Comparison of ENCODE assay signal across 25 mouse cellular contexts in genomic region chr17:29500243-29500740, GRCm38 (mm10). TPM values are rescaled to one million over a fixed set of nuclear protein-coding genes. Genes with fewer than 3 reads are reported as not detected.
DNase-seq lines count a peak whose midpoint lies in the region; ATAC-seq and TF ChIP-seq lines count a peak whose summit lies in the region.
"Had no signal": no experiment of that assay in that cellular context is flagged by ENCODE, and none has a peak within 500 bp of the region (broad histone marks: within the 10 kb centered on the region; RNA-seq: fewer than 3 reads in every experiment).

No protein-coding gene starts in this region.

- TF ChIP-seq CTCF in CH12.LX (conservative IDR thresholded peaks at IDR 0.05 in 1 of 2, IDR thresholded peaks at IDR 0.05 in 1 of 2; ENCODE audit: low read depth in 2 of 2, low read length in 2 of 2): no peak

- TF ChIP-seq RAD21 in CH12.LX (IDR thresholded peaks at IDR 0.05; ENCODE audit: low read depth, low read length): no peak

- peaks cover 11% of the 10 kb centered on the region; the same call in 1 of the 2 replicates for H3K4me1 ChIP-seq in heart, embryonic 11.5 days (ENCODE audit: control insufficient read depth, insufficient read depth, low read length)
- H3K4me1 ChIP-seq in CH12.LX (ENCODE audit: control insufficient read depth in 1 of 2, insufficient read depth in 2 of 2): peaks cover 19 to 39% of the 10 kb centered on the region in 2 experiments
- peaks cover 92% of the 10 kb centered on the region for H3K4me1 ChIP-seq in liver, embryonic 13.5 days (replicated peaks)
- H3K4me1 ChIP-seq: neural tube, embryonic 12.5 days had no signal

- dilution Hi-C loops in CH12.LX (cut with MboI; ENCODE audit: extremely low pct_ligation_motif_present, extremely low pct_unique_long_range_greater_than_20kb, low sequenced_read_pairs): no loop called here

- intact Hi-C loops in heart, postnatal 14 days (cut with DNase I): no loop called here

- 0 out of 2 replicates have a peak, but pooled peaks cover 3% of the 10 kb centered on the region for H3K79me2 ChIP-seq in CH12.LX (replicated peaks; ENCODE audit: control insufficient read depth, extremely low read depth, insufficient read depth, poor library complexity, severe bottlenecking)

- TF ChIP-seq POLR2A in CH12.LX (IDR thresholded peaks at IDR 0.05; ENCODE audit: low read depth, low read length): no peak

- no peak overlapping the region for H3K4me3 ChIP-seq in heart, embryonic 11.5 days (ENCODE audit: low read depth, low read length)
- no peak overlapping the region for H3K4me3 ChIP-seq in CH12.LX (replicated peaks in 1 of 3; ENCODE audit: low read depth in 2 of 3, low read length in 2 of 3, poor library complexity in 1 of 3)
- H3K4me3 ChIP-seq in liver, embryonic 13.5 days (replicated peaks): peak overlapping the region; percentile 31
- H3K4me3 ChIP-seq: hindbrain, embryonic 15.5 days; limb, embryonic 15.5 days; neural tube, embryonic 12.5 days had no signal

- no peaks in the 10 kb centered on the region for H3K27me3 ChIP-seq in heart, embryonic 11.5 days (ENCODE audit: control insufficient read depth, insufficient read depth, low read length)
- no peaks in the 10 kb centered on the region for H3K27me3 ChIP-seq in CH12.LX (replicated peaks)
- H3K27me3 ChIP-seq in liver, embryonic 13.5 days: no peaks in the 10 kb centered on the region
- H3K27me3 ChIP-seq: hindbrain, embryonic 15.5 days; limb, embryonic 15.5 days; neural tube, embryonic 12.5 days; Patski had no signal

- H3K27ac ChIP-seq in heart, embryonic 11.5 days (ENCODE audit: low read depth, low read length): peak overlapping the region; percentile 86
- peak overlapping the region; percentile 43 for H3K27ac ChIP-seq in CH12.LX (ENCODE audit: insufficient read depth, low read depth)
- peak overlapping the region; percentile 99 for H3K27ac ChIP-seq in liver, embryonic 13.5 days
- H3K27ac ChIP-seq: hindbrain, embryonic 15.5 days; limb, embryonic 15.5 days; macrophage; neural tube, embryonic 12.5 days had no signal

- WGBS in heart, embryonic 11.5 days (ENCODE audit: insufficient replicate concordance): 65% methylated on average over 7 of the region's 7 CpGs
- WGBS in liver, embryonic 13.5 days (ENCODE audit: insufficient replicate concordance): 15% methylated on average over 7 of the region's 7 CpGs

- in situ Hi-C loops in CH12.LX (cut with MboI; ENCODE audit: low pct_ligation_motif_present, low pct_unique_long_range_greater_than_20kb, low sequenced_read_pairs): no loop called here

- no peaks in the 10 kb centered on the region for H3K9me3 ChIP-seq in heart, embryonic 11.5 days (replicated peaks; ENCODE audit: control insufficient read depth, low read length)
- H3K9me3 ChIP-seq in CH12.LX (replicated peaks; ENCODE audit: low read length): peaks cover 5% of the 10 kb centered on the region
- H3K9me3 ChIP-seq in liver, embryonic 13.5 days (replicated peaks): no peaks in the 10 kb centered on the region
- H3K9me3 ChIP-seq: hindbrain, embryonic 15.5 days; limb, embryonic 15.5 days; neural tube, embryonic 12.5 days had no signal

- H3K9ac ChIP-seq in heart, embryonic 11.5 days (ENCODE audit: low read depth, low read length): peak overlapping the region; percentile 43; the same call in 1 of the 2 replicates
- H3K9ac ChIP-seq in CH12.LX (ENCODE audit: insufficient read depth, low read depth): no peak overlapping the region
- peak overlapping the region; percentile 80 for H3K9ac ChIP-seq in liver, embryonic 13.5 days
- H3K9ac ChIP-seq: forebrain, postnatal 0 days; hindbrain, embryonic 15.5 days; limb, embryonic 15.5 days; neural tube, embryonic 12.5 days had no signal

- H3K4me2 ChIP-seq in heart, embryonic 11.5 days: peak overlapping the region; percentile 32; the same call in 1 of the 2 replicates
- no peak overlapping the region for H3K4me2 ChIP-seq in CH12.LX (ENCODE audit: insufficient read depth, low read depth, poor library complexity, severe bottlenecking)
- H3K4me2 ChIP-seq in liver, embryonic 13.5 days: peak overlapping the region; percentile 65
- H3K4me2 ChIP-seq: hindbrain, embryonic 15.5 days; limb, embryonic 15.5 days; neural tube, embryonic 12.5 days had no signal

- DNase-seq in heart, postnatal 14 days: no peak
- DNase-seq in CH12.LX (ENCODE audit: extremely low read depth): no peak
- peak; percentile 57 for DNase-seq in MEL-GATA-1-ER (ENCODE audit: extremely low read depth, low read depth)
- peak; percentile 50 for DNase-seq in liver, embryonic 13.5 days
- no peak for DNase-seq in thymus, postnatal 36 days
- no peak for DNase-seq in urinary bladder, postnatal 36 days (ENCODE audit: low spot score in 2 of 2)
- DNase-seq in adrenal gland, adult 8-10 months: no peak
- DNase-seq: cerebellum, adult 11-12 months; forebrain, postnatal 0 days; gastrocnemius, postnatal 10 days; kidney, adult 11 months; kidney, postnatal 10 days; layer of hippocampus, adult 9-11 months; right cerebral cortex, postnatal 25 days; thymus, adult 2 months had no signal

- ATAC-seq in heart, embryonic 11.5 days (replicated peaks; ENCODE audit: insufficient number of reproducible peaks, low FRiP score, low TSS enrichment): no peak
- peak; percentile 26 for ATAC-seq in liver, embryonic 13.5 days (ENCODE audit: low read depth)
- ATAC-seq: forebrain, postnatal 0 days; Patski had no signal

- 0 out of 2 replicates have a peak, but pooled peaks cover 2% of the 10 kb centered on the region for H3K36me3 ChIP-seq in heart, embryonic 11.5 days (ENCODE audit: control insufficient read depth, insufficient read depth, low read length)
- H3K36me3 ChIP-seq in CH12.LX (replicated peaks in 1 of 2; ENCODE audit: control insufficient read depth in 1 of 2, insufficient read depth in 1 of 2, low read length in 1 of 2): peaks cover 3 to 10% of the 10 kb centered on the region in 2 experiments
- peaks cover 15% of the 10 kb centered on the region for H3K36me3 ChIP-seq in liver, embryonic 13.5 days
- H3K36me3 ChIP-seq: hindbrain, embryonic 15.5 days; limb, embryonic 15.5 days; neural tube, embryonic 12.5 days had no signal

- no peak for TF ChIP-seq EP300 in CH12.LX (IDR thresholded peaks at IDR 0.05; ENCODE audit: low read length)

TF ChIP-seq in CH12.LX, 34 proteins besides CTCF, POLR2A, EP300 and RAD21:
- no peak for TF ChIP-seq KAT2A (IDR thresholded peaks at IDR 0.05; ENCODE audit: insufficient replicate concordance, low read length)
- TF ChIP-seq UBTF (IDR thresholded peaks at IDR 0.05; ENCODE audit: low read depth, low read length): no peak
- no peak for TF ChIP-seq NELFE (IDR thresholded peaks at IDR 0.05; ENCODE audit: low read depth, low read length)
- TF ChIP-seq ELF1 (IDR thresholded peaks at IDR 0.05; ENCODE audit: low read depth, low read length): no peak
- no peak for TF ChIP-seq ZKSCAN1 (IDR thresholded peaks at IDR 0.05; ENCODE audit: borderline replicate concordance, low read depth, low read length)
- TF ChIP-seq RCOR1 (conservative IDR thresholded peaks at IDR 0.05; ENCODE audit: low read depth, low read length): no peak
- no peak for TF ChIP-seq BHLHE40 (IDR thresholded peaks at IDR 0.05; ENCODE audit: low read depth, low read length)
- no peak for TF ChIP-seq MEF2A (IDR thresholded peaks at IDR 0.05; ENCODE audit: borderline replicate concordance, low read depth, low read length)
- TF ChIP-seq USF1 (IDR thresholded peaks at IDR 0.05; ENCODE audit: low read depth, low read length): no peak
- no peak for TF ChIP-seq TCF12 (IDR thresholded peaks at IDR 0.05; ENCODE audit: low read depth, low read length)
- no peak for TF ChIP-seq JUN (IDR thresholded peaks at IDR 0.05; ENCODE audit: insufficient read depth, low read depth, low read length)
- no peak for TF ChIP-seq MAZ (IDR thresholded peaks at IDR 0.05; ENCODE audit: low read depth, low read length)
- TF ChIP-seq USF2 (conservative IDR thresholded peaks at IDR 0.05; ENCODE audit: low read depth, low read length): no peak
- no peak for TF ChIP-seq GABPA (IDR thresholded peaks at IDR 0.05; ENCODE audit: insufficient replicate concordance, low read depth, low read length)
- no peak for TF ChIP-seq HCFC1 (IDR thresholded peaks at IDR 0.05; ENCODE audit: low read depth, low read length)
- no peak for TF ChIP-seq ZNF384 (IDR thresholded peaks at IDR 0.05; ENCODE audit: low read depth, low read length)
TF ChIP-seq in CH12.LX: peak in this region for 0.

RNA-seq across cellular contexts. Expression of gene Pim1, which starts 9.7 kb away (rescaled TPM):
- 23.5 and 27.3 TPM in 2 replicates for polyA plus RNA-seq in heart, embryonic 11.5 days (2014; fragmentation: Nextera tagmentation; extraction: Ambion mirVana)
- total RNA-seq in heart, postnatal 14 days (2021): 10 to 100 TPM; 30.8 to 33.7 TPM
- total RNA-seq in CH12.LX (2012; rRNA removed): 141 and 178 TPM in 2 replicates
- total RNA-seq in CH12.LX (2014; rRNA removed): 72.7 and 75.8 TPM in 2 replicates
- polyA plus RNA-seq in CH12.LX (2012; ENCODE audit: insufficient read length, low read depth): 121 and 133 TPM in 2 replicates
- 105 and 110 TPM in 2 replicates for polyA plus RNA-seq in liver, embryonic 13.5 days (2015; fragmentation: Nextera tagmentation; extraction: Ambion mirVana)
- 100 to 1,000 TPM in 1 of 4 experiments, 10 to 100 TPM in 3; 55.1 to 168 (median 83.0) TPM for total RNA-seq in adrenal gland, adult 8-10 months (2022)

RNA-seq across cellular contexts. Expression of gene Gm17657, which starts 49.1 kb away (rescaled TPM):
- polyA plus RNA-seq in heart, embryonic 11.5 days (2014; fragmentation: Nextera tagmentation; extraction: Ambion mirVana): not detected in 2 replicates
- total RNA-seq in heart, postnatal 14 days (2021): not detected
- total RNA-seq in CH12.LX (2012; rRNA removed): 0.21 and 0.50 TPM in 2 replicates
- total RNA-seq in CH12.LX (2014; rRNA removed): not detected in 2 replicates
- 0.16 and 0.20 TPM in 2 replicates for polyA plus RNA-seq in CH12.LX (2012; ENCODE audit: insufficient read length, low read depth)
- not detected in 2 replicates for polyA plus RNA-seq in liver, embryonic 13.5 days (2015; fragmentation: Nextera tagmentation; extraction: Ambion mirVana)
- not detected for total RNA-seq in adrenal gland, adult 8-10 months (2022)
- total RNA-seq: forebrain, postnatal 0 days; gastrocnemius, postnatal 10 days; left cerebral cortex, postnatal 10 days; midbrain, postnatal 0 days had no signal
- polyA plus RNA-seq: embryonic facial prominence, embryonic 14.5 days; forebrain, postnatal 0 days; heart, postnatal 0 days; hindbrain, embryonic 15.5 days; limb, embryonic 15.5 days; macrophage; midbrain, postnatal 0 days; neural tube, embryonic 12.5 days; Patski; thymus, adult 2 months had no signal

RNA-seq across cellular contexts. Expression of gene Tbc1d22b, which starts 49.3 kb away (rescaled TPM):
- 10.0 and 12.0 TPM in 2 replicates for polyA plus RNA-seq in heart, embryonic 11.5 days (2014; fragmentation: Nextera tagmentation; extraction: Ambion mirVana)
- 10 to 100 TPM; 14.5 to 15.1 TPM for total RNA-seq in heart, postnatal 14 days (2021)
- total RNA-seq in CH12.LX (2012; rRNA removed): 6.6 and 7.3 TPM in 2 replicates
- 3.1 and 3.8 TPM in 2 replicates for total RNA-seq in CH12.LX (2014; rRNA removed)
- 13.4 and 17.3 TPM in 2 replicates for polyA plus RNA-seq in CH12.LX (2012; ENCODE audit: insufficient read length, low read depth)
- 3.2 and 4.9 TPM in 2 replicates for polyA plus RNA-seq in liver, embryonic 13.5 days (2015; fragmentation: Nextera tagmentation; extraction: Ambion mirVana)
- total RNA-seq in adrenal gland, adult 8-10 months (2022): 10 to 100 TPM; 23.9 to 40.4 (median 32.0) TPM

RNA-seq across cellular contexts. Expression of gene Tmem217, which starts 51.9 kb away (rescaled TPM):
- polyA plus RNA-seq in heart, embryonic 11.5 days (2014; fragmentation: Nextera tagmentation; extraction: Ambion mirVana): 0.13 and 0.32 TPM in 2 replicates
- not detected for total RNA-seq in heart, postnatal 14 days (2021)
- total RNA-seq in CH12.LX (2012; rRNA removed): 0.76 and 0.97 TPM in 2 replicates
- total RNA-seq in CH12.LX (2014; rRNA removed): not detected in 2 replicates
- 0.26 TPM in 1 of 2 replicates, not detected in the other for polyA plus RNA-seq in CH12.LX (2012; ENCODE audit: insufficient read length, low read depth)
- 0.23 TPM in 2 replicates for polyA plus RNA-seq in liver, embryonic 13.5 days (2015; fragmentation: Nextera tagmentation; extraction: Ambion mirVana)
- total RNA-seq in adrenal gland, adult 8-10 months (2022): under 1 TPM in 1 of 4 experiments, not detected in 3; 0.26 TPM
- total RNA-seq: forebrain, postnatal 0 days; gastrocnemius, postnatal 10 days; left cerebral cortex, postnatal 10 days; midbrain, postnatal 0 days had no signal

Comparison
In these comparisons a context has a peak if more than half of its experiments do, and no peak if none do; other contexts are left out.
1. H3K27ac ChIP-seq: peak in every context shown above with its lines; median percentile 99 in liver, embryonic 13.5 days; 86 in heart, embryonic 11.5 days; 43 in CH12.LX.
2. DNase-seq: peak in MEL-GATA-1-ER (single experiment) and liver, embryonic 13.5 days (single experiment); none in heart, postnatal 14 days (0 of 2), CH12.LX (single experiment), thymus, postnatal 36 days (0 of 2), urinary bladder, postnatal 36 days (0 of 2) and adrenal gland, adult 8-10 months (single experiment).